Mouse (Mus musculus) liver, embryonic 11.5 days (tissue): ENCODE results near the gene Pid1. TPM values are rescaled to one million over a fixed set of nuclear protein-coding genes. Genes with fewer than 3 reads are reported as not detected.

Source experiments
- ATAC-seq: fragments of 200-750 bp; cut with Nextera tagmentation; replicated peaks from 2 replicates; pipeline ENCODE4 v1.8.0; 2017; ENCODE audit warnings: moderate number of reproducible peaks, mild to moderate bottlenecking, moderate TSS enrichment, moderate library complexity; ENCODE audit not compliant: low FRiP score
- DNase-seq: peaks from one replicate; pipeline ENCODE4 v3.0.0-alpha.2; 2017; ENCODE audit warnings: low spot score
- H3K27ac ChIP-seq: fragments of 300-500 bp; sonication (generic); 2 replicates; pipeline ENCODE4 v1.5.1; 2014; ENCODE audit warnings: mild to moderate bottlenecking, low read depth, low read length, control low read depth
- H3K27me3 ChIP-seq: fragments of 300-500 bp; sonication (generic); replicated peaks from 2 replicates; pipeline ENCODE4 v1.6.1; 2014; ENCODE audit warnings: low read length, mixed read lengths; ENCODE audit not compliant: control insufficient read depth, insufficient read depth
- H3K36me3 ChIP-seq: fragments of 300-500 bp; sonication (generic); 2 replicates; pipeline ENCODE4 v1.6.1; 2014; ENCODE audit warnings: mild to moderate bottlenecking, low read length, moderate library complexity, mixed read lengths; ENCODE audit not compliant: control insufficient read depth, insufficient read depth
- H3K4me1 ChIP-seq: fragments of 300-500 bp; sonication (generic); replicated peaks from 2 replicates; pipeline ENCODE4 v1.6.1; 2014; ENCODE audit warnings: low read length, mixed read lengths; ENCODE audit not compliant: control insufficient read depth, insufficient read depth
- H3K4me2 ChIP-seq: fragments of 300-500 bp; sonication (generic); 2 replicates; pipeline ENCODE4 v1.6.1; 2014; ENCODE audit warnings: mild to moderate bottlenecking, control low read depth, moderate library complexity
- H3K4me3 ChIP-seq: fragments of 300-500 bp; sonication (generic); 2 replicates; pipeline ENCODE4 v1.5.1; 2014; ENCODE audit warnings: low read depth, low read length, control low read depth
- H3K9ac ChIP-seq: fragments of 300-500 bp; sonication (generic); 2 replicates; pipeline ENCODE4 v1.6.1; 2014; ENCODE audit warnings: low read depth, low read length, control low read depth
- H3K9me3 ChIP-seq: fragments of 300-500 bp; sonication (generic); 2 replicates; pipeline ENCODE4 v1.6.1; 2016; ENCODE audit warnings: low read length, inconsistent platforms, mixed read lengths; ENCODE audit not compliant: control insufficient read depth
- WGBS: fragments of 180-500 bp; shearing (Covaris S2); extraction: QIAGEN DNeasy Blood & Tissue Kit; methylation state at CpG from one replicate; pipeline ENCODE4 v1.1.7; 2014; 5-methylcytosine and 5-hydroxymethylcytosine counted together
- polyA plus RNA-seq: library from polyadenylated mRNA; unstranded; fragments of >200 nt; fragmentation: Nextera tagmentation; extraction: Ambion mirVana; gene quantifications from 2 replicates; pipeline ENCODE4 v1.2.1, GENCODE M21; 2014

Gene Pid1
- polyA plus RNA-seq, 1 experiment from 2014 or later = 20.6 TPM

DNA sequence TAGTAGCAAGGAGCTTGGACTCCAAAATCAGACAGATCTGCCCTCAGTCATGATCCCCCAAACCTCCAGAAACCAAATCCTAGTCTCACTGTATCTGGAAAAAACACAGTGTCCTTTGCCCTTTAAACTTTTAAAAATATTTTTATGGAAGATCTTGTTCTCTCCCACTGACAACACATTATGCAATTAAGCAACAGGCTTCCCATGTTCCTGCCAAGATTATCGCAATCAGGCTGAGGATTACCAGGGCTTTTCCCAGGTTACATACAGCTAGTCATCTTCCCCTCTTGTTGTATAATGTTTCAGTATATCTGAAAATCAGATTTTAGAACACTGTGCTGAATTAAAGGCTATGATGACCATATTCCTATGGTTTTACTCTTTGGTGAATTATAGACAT lies 64.3 kb downstream of the Pid1 start:
- DNase-seq = no peak
- WGBS = 79% methylated on average over 1 of the region's 1 CpGs
- no peak overlapping the region for H3K4me2 ChIP-seq
- H3K9me3 ChIP-seq = no peaks in the 10 kb centered on the region
- no peak overlapping the region for H3K27ac ChIP-seq
- ATAC-seq = no peak
- H3K4me1 ChIP-seq = no peaks in the 10 kb centered on the region
- no peaks in the 10 kb centered on the region for H3K36me3 ChIP-seq
- no peak overlapping the region for H3K4me3 ChIP-seq
- no peaks in the 10 kb centered on the region for H3K27me3 ChIP-seq
- H3K9ac ChIP-seq = no peak overlapping the region

DNA sequence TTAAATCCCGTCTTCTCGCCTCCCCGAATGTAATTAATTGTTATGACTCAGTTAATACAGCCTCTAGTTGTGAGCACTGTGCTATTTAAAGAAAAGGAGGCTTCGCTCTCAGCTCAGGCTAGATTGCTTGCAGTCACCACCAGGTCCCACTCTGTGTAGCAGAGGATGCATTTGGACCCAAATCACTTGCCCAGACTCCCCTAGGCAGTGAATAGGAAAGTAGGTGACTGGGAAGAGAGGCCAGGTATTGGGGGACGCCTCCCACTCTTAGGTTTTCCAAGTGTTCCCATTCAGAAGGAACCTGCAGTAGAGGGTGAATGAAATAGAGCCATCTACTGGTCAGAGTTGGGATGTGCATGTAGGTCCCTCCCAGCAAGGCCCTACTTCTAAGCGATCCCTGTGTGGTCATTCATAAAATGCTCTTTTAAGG lies 77.3 kb downstream of the Pid1 start:
- Histone ChIP-seq H3K4me2 (no peak overlapping the region), H3K9me3 (no peaks in the 10 kb centered on the region), H3K9ac (no peak overlapping the region), H3K27me3 (peaks cover 6% of the 10 kb centered on the region; the same call in 1 of the 2 replicates), H3K36me3 (no peaks in the 10 kb centered on the region), H3K27ac (no peak overlapping the region), H3K4me1 (no peaks in the 10 kb centered on the region), H3K4me3 (no peak overlapping the region)
- ATAC-seq = no peak
- DNase-seq = no peak
- WGBS = 38% methylated on average over 6 of the region's 6 CpGs

DNA sequence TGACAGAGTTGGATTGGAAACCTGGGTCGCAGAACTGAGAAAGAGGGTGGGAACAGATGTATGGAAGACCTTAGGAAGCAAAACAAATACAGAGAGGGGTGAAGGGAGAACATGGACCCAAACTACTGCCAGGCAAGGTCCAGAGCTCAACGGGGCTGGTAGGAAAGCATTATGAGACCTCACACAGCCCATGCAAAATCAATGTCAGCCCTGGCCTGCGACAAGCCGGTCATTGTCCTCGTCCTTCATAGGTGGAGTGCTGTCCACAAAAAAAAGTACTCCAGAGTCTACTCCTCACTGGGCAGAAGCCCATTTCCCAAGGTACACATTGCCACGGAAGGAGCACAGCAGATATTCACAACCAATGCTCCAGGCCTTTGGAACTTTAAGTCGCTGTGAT lies 78.4 kb downstream of the Pid1 start:
- no peaks in the 10 kb centered on the region for H3K9me3 ChIP-seq
- H3K9ac ChIP-seq = no peak overlapping the region
- peaks cover 6% of the 10 kb centered on the region; the same call in 1 of the 2 replicates for H3K27me3 ChIP-seq
- H3K4me2 ChIP-seq = no peak overlapping the region
- 72% methylated on average over 7 of the region's 7 CpGs for WGBS
- DNase-seq = no peak
- H3K4me3 ChIP-seq = no peak overlapping the region
- H3K4me1 ChIP-seq = no peaks in the 10 kb centered on the region
- H3K27ac ChIP-seq = no peak overlapping the region
- no peaks in the 10 kb centered on the region for H3K36me3 ChIP-seq
- ATAC-seq = no peak

DNA sequence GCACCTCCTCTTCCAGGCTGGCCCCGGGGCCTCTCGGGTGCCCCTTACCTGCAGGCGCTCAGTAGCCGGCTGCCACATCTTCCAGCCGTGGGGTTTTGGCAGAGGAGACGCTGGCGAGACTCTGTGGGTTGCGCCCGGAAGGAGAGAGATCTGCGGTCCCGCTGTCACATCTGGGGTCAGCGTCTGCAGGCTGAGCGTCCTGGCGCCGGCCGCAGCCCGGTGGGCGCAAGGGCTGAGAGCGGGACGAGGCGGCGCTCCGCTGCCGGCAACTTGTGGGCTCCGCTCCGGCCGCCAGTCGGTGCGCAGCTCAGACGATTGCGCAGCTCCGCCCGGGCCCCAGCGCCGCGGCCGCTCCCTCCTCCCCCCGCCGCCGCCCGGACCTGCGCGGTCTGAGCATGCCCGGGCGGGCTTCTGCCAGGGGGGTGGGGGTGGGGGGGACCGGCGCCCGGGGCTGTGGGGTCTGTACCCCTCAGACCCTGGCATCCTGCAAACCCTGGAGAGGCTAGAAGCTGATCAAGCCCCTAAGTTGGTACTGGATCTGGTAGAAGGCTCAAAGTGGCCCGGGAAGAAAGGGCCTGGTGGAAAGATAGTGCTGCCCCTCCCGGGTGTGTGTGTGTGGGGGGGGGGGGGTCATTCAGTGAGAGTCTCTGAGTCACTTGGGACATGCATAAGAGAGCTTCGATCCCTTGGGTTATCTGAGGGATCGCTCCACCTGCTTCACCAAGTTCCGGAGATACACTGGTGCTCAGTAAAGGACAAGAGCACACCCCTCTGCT lies 79.5 kb downstream of the Pid1 start:
- DNase-seq (no peak), ATAC-seq (peak; percentile 46)
- no peak overlapping the region for H3K27ac ChIP-seq
- H3K4me3 ChIP-seq = peak overlapping the region; percentile 56
- 3% methylated on average over 41 of the region's 53 CpGs for WGBS
- peaks cover 6% of the 10 kb centered on the region; the same call in 1 of the 2 replicates for H3K27me3 ChIP-seq
- no peaks in the 10 kb centered on the region for H3K36me3 ChIP-seq
- peak overlapping the region; percentile 66 for H3K4me2 ChIP-seq
- H3K9me3 ChIP-seq = no peaks in the 10 kb centered on the region
- no peaks in the 10 kb centered on the region for H3K4me1 ChIP-seq
- peak overlapping the region; percentile 40; the same call in 1 of the 2 replicates for H3K9ac ChIP-seq

DNA sequence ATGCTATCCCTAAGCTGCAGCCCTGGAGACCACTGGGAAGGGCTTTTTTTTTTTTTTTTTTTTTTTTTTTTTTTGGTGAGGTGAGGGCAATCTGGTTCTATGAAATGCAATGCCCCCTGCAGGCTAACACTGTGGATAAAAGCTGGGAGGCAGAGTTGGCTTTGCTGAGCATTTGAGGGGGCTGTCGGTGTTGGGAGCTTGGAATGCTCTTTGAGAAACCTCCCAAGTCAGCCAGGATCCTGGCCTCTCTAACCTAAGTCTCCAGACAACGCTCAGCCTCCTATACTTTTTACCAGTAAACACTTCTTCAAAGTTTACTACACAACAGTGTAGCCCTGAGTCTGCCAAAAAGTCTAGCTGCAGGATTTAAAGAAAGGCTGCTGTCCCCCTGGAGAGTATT lies 80.9 kb downstream of the Pid1 start:
- Histone ChIP-seq H3K4me1 (no peaks in the 10 kb centered on the region), H3K36me3 (no peaks in the 10 kb centered on the region), H3K9me3 (no peaks in the 10 kb centered on the region), H3K4me2 (peak overlapping the region; percentile 66), H3K27me3 (peaks cover 6% of the 10 kb centered on the region; the same call in 1 of the 2 replicates), H3K27ac (no peak overlapping the region), H3K4me3 (peak overlapping the region; percentile 56), H3K9ac (no peak overlapping the region; the same call in 1 of the 2 replicates)
- WGBS = 7% methylated on average over 2 of the region's 2 CpGs
- ATAC-seq = no peak
- no peak for DNase-seq

DNA sequence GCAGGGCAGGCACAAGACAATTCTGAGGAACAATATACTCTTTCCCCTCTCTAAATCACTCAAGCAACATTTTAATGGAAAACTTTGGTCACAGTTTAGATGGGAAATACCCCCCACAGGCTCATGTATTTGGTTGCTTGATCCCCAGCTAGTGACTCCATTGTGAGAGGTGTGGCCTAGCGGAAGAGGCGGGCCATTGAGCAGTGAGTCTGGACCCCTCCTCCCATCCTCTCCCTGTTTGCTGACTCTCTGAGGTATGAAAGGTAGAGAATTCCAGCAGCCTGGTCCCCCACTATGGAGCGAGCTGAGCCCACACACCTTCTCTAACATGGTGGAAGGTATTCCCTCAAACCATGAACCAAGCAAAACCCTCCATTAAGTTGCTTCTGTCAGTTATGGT lies 83.8 kb downstream of the Pid1 start:
- ATAC-seq = no peak
- 79% methylated on average over 3 of the region's 3 CpGs for WGBS
- no peaks in the 10 kb centered on the region for H3K36me3 ChIP-seq

DNA sequence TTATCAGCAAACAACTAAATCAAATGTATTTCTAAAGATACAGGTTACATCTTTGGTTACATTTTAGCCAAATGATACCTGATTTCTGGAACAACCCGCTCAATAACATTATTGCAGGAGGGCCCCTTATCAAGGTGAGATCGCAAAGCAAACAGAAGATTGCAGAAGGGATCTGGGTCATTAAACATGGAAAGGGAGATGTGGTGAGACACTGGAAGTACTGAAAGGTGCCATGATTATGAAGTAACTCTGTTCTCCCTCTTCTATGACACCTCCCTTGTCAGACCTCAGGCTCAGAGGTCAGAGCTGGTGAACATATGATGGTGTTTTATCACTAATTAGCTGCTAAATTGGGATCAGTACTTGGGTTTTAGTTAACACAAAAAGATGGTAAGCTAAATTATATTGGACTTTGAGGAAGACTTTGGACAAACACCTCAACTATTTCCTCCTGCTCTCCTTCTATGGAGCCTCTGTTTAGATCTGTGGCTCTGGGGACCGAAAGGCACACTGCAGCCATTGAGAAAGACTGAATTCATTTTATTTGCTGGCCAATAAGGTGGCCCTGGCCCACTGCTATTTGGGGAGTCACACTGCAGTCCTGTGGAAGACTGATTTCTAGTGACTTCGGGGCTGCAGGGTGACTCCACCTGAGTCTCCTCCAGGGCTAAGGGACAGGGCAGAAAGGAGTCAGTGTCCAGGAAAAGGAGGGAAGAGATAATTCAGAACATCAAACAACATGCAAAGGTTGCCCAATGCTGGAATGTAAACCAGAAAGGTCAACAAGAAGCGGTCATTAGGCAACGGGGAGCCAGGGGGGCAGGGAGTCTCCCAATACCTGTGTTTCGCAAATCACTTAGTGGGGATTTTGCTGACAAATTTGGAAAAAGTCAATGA lies 85.4 kb downstream of the Pid1 start:
- H3K4me3 ChIP-seq = no peak overlapping the region
- ATAC-seq (peak; percentile 43), DNase-seq (no peak)
- H3K4me1 ChIP-seq = no peaks in the 10 kb centered on the region
- H3K27me3 ChIP-seq = no peaks in the 10 kb centered on the region
- H3K36me3 ChIP-seq = no peaks in the 10 kb centered on the region
- H3K27ac ChIP-seq = peak overlapping the region; percentile 34
- H3K9ac ChIP-seq = no peak overlapping the region
- no peaks in the 10 kb centered on the region for H3K9me3 ChIP-seq
- 59% methylated on average over 7 of the region's 7 CpGs for WGBS
- peak overlapping the region; percentile 33; the same call in 1 of the 2 replicates for H3K4me2 ChIP-seq

More for the DNA sequence above, 83.8 kb downstream of the Pid1 start:
- Histone ChIP-seq H3K4me3 (no peak overlapping the region), H3K4me1 (no peaks in the 10 kb centered on the region), H3K9me3 (no peaks in the 10 kb centered on the region), H3K4me2 (no peak overlapping the region), H3K27me3 (peaks cover 6% of the 10 kb centered on the region; the same call in 1 of the 2 replicates), H3K9ac (no peak overlapping the region), H3K27ac (no peak overlapping the region)
- no peak for DNase-seq

DNA sequence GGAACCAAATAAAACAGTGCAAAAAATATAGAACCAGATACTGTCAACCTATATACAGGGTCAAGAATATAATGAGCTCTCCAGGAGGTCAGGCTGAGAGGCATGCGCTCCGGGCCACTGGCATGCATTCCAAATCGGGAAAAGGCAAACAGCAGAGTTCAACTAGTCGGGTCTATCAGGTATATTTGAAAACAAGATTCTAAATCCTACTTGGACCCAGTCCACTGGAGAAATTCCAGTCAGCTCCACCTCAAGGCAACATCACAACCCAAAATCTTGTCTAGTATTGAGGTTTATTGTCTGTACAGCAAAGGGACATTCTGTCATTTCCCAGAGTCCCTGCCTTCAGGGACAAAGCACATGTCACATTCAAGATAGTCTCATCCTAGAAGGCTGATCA lies 91.0 kb downstream of the Pid1 start:
- H3K9ac ChIP-seq = no peak overlapping the region
- no peaks in the 10 kb centered on the region for H3K27me3 ChIP-seq
- ATAC-seq (no peak), DNase-seq (no peak)
- no peaks in the 10 kb centered on the region for H3K36me3 ChIP-seq
- WGBS = 66% methylated on average over 4 of the region's 4 CpGs
- H3K9me3 ChIP-seq = no peaks in the 10 kb centered on the region
- no peak overlapping the region for H3K4me3 ChIP-seq
- no peak overlapping the region for H3K27ac ChIP-seq
- no peak overlapping the region for H3K4me2 ChIP-seq
- no peaks in the 10 kb centered on the region for H3K4me1 ChIP-seq
